Mouse (Mus musculus): ENCODE data around the gene Gna11.

DNA sequence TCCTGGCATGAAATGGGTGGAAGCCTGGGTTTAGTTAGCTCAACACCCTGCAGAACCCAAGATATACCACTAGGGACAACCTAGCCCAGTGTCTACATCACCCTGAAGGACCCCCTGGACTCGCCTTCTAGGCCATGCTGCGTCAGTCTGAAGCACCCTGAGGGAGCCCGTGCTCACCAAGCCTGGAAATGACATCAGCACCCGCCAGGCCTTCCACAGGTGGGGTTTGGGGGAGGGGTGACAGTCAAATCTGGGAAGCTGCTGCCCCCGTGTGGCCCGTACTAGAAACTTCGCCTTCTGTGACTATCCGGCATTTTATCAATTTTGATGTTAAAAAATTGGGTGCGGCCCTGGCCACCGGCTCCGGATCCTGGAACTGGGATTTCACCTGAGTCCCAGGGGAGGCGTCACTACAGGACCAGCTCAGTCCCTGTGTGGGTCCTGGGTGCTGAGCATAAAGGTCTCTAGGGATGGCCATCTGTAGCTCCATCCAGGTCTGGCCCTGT is 6.7 kb upstream of the Gna11 start:
- TF ChIP-seq POLR2A (IDR thresholded peaks at IDR 0.05; ENCODE audit: low read depth, low read length) (no peak), CTCF (conservative IDR thresholded peaks at IDR 0.05; ENCODE audit: insufficient read depth, insufficient read length, low read depth, low read length) (peak; percentile 69)
